Mouse (Mus musculus) neural tube, embryonic 14.5 days (tissue): ENCODE data around the gene Dytn. TPM values are rescaled to one million over a fixed set of nuclear protein-coding genes. Genes with fewer than 3 reads are reported as not detected.

ENCODE experiments used
- polyA plus RNA-seq: library from polyadenylated mRNA; unstranded; fragments of >200 nt; fragmentation: Nextera tagmentation; extraction: Ambion mirVana; gene quantifications from 2 replicates; pipeline ENCODE4 v1.2.1, GENCODE M21; 2014

The Dytn gene
- polyA plus RNA-seq, 1 experiment from 2014 or later, result not detected

Other genes with a start within 250 kb of the Dytn start
- gene Adam23, start 241.0 kb downstream of the Dytn start, polyA plus RNA-seq, result 26.0 and 27.6 TPM in 2 replicates
- 0.24 TPM in 1 of 2 replicates, not detected in the other for gene Gm39653, start 71.0 kb downstream of the Dytn start, polyA plus RNA-seq
- gene Mdh1b, start 43.4 kb upstream of the Dytn start, polyA plus RNA-seq, result 0.35 and 0.45 TPM in 2 replicates
- gene Fastkd2, start 43.7 kb upstream of the Dytn start, polyA plus RNA-seq, result 36.7 and 39.0 TPM in 2 replicates
- gene 4933402D24Rik, start 82.3 kb upstream of the Dytn start, polyA plus RNA-seq, result 0.27 and 0.84 TPM in 2 replicates